In the genomic region with DNA sequence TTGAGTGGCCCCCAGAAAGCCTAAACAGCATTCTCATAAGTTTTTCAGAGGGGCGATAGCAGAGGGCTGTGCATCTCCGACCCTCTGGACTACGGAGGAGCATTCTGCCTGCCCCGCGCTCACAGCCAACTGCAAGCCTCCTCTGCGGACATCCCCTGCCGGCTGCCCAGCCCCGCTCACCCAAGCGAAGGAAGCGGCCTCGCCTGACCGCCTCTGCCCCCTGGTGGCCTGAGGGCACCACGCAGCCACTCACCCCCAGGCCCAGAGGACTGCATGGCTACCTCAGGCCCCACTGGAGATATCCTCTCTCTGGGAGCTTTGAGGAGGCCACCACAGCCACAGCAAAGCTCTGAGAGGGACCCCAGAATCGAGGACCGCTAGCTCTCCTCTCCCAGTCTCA, we compare ENCODE assay signal across 8 mouse cellular contexts. TPM values are rescaled to one million over a fixed set of nuclear protein-coding genes. Genes with fewer than 3 reads are reported as not detected.
DNase-seq lines count a peak whose midpoint lies in the region; ATAC-seq lines count a peak whose summit lies in the region.

No protein-coding gene starts in this region.

- no peak overlapping the region for H3K27ac ChIP-seq in intestine, embryonic 15.5 days
- no peak overlapping the region for H3K27ac ChIP-seq in limb, embryonic 12.5 days
- peak overlapping the region; percentile 79 for H3K27ac ChIP-seq in midbrain, embryonic 13.5 days

- H3K4me3 ChIP-seq in intestine, embryonic 15.5 days (replicated peaks): no peak overlapping the region
- H3K4me3 ChIP-seq in limb, embryonic 12.5 days (replicated peaks): no peak overlapping the region
- H3K4me3 ChIP-seq in midbrain, embryonic 13.5 days (replicated peaks): no peak overlapping the region

- no peaks in the 10 kb centered on the region for H3K9me3 ChIP-seq in intestine, embryonic 15.5 days
- H3K9me3 ChIP-seq in limb, embryonic 12.5 days: no peaks in the 10 kb centered on the region
- H3K9me3 ChIP-seq in midbrain, embryonic 13.5 days: no peaks in the 10 kb centered on the region

- ATAC-seq in granulocyte monocyte progenitor cell, adult 5-6 weeks (replicated peaks; ENCODE audit: poor library complexity, severe bottlenecking): peak; percentile 80
- ATAC-seq in intestine, embryonic 15.5 days: peak; percentile 69
- 0 out of 2 replicates have a peak, but pooled peaks have one; percentile 40 for ATAC-seq in limb, embryonic 12.5 days (ENCODE audit: insufficient number of reproducible peaks, insufficient read depth, low FRiP score, low TSS enrichment, low read depth)
- peak; percentile 81 for ATAC-seq in midbrain, embryonic 13.5 days
- ATAC-seq in erythroid progenitor cell, adult 5-6 weeks (replicated peaks; ENCODE audit: low FRiP score, poor library complexity, severe bottlenecking): no peak

- no peak overlapping the region for H3K9ac ChIP-seq in intestine, embryonic 15.5 days
- peak overlapping the region; percentile 24; the same call in 1 of the 2 replicates for H3K9ac ChIP-seq in limb, embryonic 12.5 days (replicated peaks)
- H3K9ac ChIP-seq in midbrain, embryonic 13.5 days (replicated peaks): peak overlapping the region; percentile 34

- 0 out of 2 replicates have a peak overlapping the region, but pooled peaks have one; percentile 34 for H3K4me2 ChIP-seq in intestine, embryonic 15.5 days (replicated peaks)
- H3K4me2 ChIP-seq in limb, embryonic 12.5 days: peak overlapping the region; percentile 39
- peak overlapping the region; percentile 32 for H3K4me2 ChIP-seq in midbrain, embryonic 13.5 days (replicated peaks)

- peaks cover 4% of the 10 kb centered on the region; the same call in 1 of the 2 replicates for H3K27me3 ChIP-seq in intestine, embryonic 15.5 days (replicated peaks)
- H3K27me3 ChIP-seq in limb, embryonic 12.5 days: peaks cover 19% of the 10 kb centered on the region
- H3K27me3 ChIP-seq in midbrain, embryonic 13.5 days: peaks cover 6% of the 10 kb centered on the region; the same call in 1 of the 2 replicates

- 5% methylated on average over 15 of the region's 15 CpGs for WGBS in intestine, embryonic 15.5 days
- WGBS in limb, embryonic 12.5 days: 4% methylated on average over 15 of the region's 15 CpGs
- 4% methylated on average over 15 of the region's 15 CpGs for WGBS in midbrain, embryonic 13.5 days

- peaks cover 32% of the 10 kb centered on the region for H3K4me1 ChIP-seq in intestine, embryonic 15.5 days (replicated peaks)
- peaks cover 23% of the 10 kb centered on the region for H3K4me1 ChIP-seq in limb, embryonic 12.5 days (replicated peaks)
- peaks cover 44% of the 10 kb centered on the region for H3K4me1 ChIP-seq in midbrain, embryonic 13.5 days (replicated peaks)

- no peaks in the 10 kb centered on the region for H3K36me3 ChIP-seq in intestine, embryonic 15.5 days
- H3K36me3 ChIP-seq in limb, embryonic 12.5 days: no peaks in the 10 kb centered on the region
- no peaks in the 10 kb centered on the region for H3K36me3 ChIP-seq in midbrain, embryonic 13.5 days

- DNase-seq in adrenal gland, postnatal 14 days: peak; percentile 92
- DNase-seq in embryo, embryonic 11 days: peak; percentile 89
- peak; percentile 28 to 75 for DNase-seq in spleen, postnatal 10 days (ENCODE audit: low spot score in 2 of 2)

RNA-seq across cellular contexts. Expression of a gene that starts 58.8 kb away (rescaled TPM):
- total RNA-seq in adrenal gland, postnatal 14 days (2021): 494 and 529 TPM in 2 replicates
- total RNA-seq in granulocyte monocyte progenitor cell, adult 5-6 weeks (2014; fragmentation: Nextera tagmentation): not detected in 2 replicates
- not detected in 2 replicates for total RNA-seq in granulocyte monocyte progenitor cell, adult 5-6 weeks (2017)
- polyA plus RNA-seq in intestine, embryonic 15.5 days (2015; fragmentation: Nextera tagmentation; extraction: Ambion mirVana): 364 and 395 TPM in 2 replicates
- polyA plus RNA-seq in limb, embryonic 12.5 days (2016; fragmentation: Nextera tagmentation; extraction: Ambion mirVana): 120 and 148 TPM in 2 replicates
- 117 and 118 TPM in 2 replicates for polyA plus RNA-seq in midbrain, embryonic 13.5 days (2015; fragmentation: Nextera tagmentation; extraction: Ambion mirVana)
- not detected in 2 replicates for total RNA-seq in erythroid progenitor cell, adult 5-6 weeks (2015; ENCODE audit: low replicate concordance)
- total RNA-seq in erythroid progenitor cell, adult 5-6 weeks (2017; ENCODE audit: low replicate concordance): not detected in 2 replicates

Comparison
In these comparisons a context has a peak if more than half of its experiments do, and no peak if none do; other contexts are left out.
1. RNA of a gene that starts 58.8 kb away (total RNA-seq): 494 to 529 TPM in adrenal gland, postnatal 14 days; not detected in granulocyte monocyte progenitor cell, adult 5-6 weeks and not detected in erythroid progenitor cell, adult 5-6 weeks; every median in the first group is over 100 times any median in the second.
2. Peak in every context shown above with its lines, with median percentiles within 50 percentile points of each other: DNase-seq and H3K4me2 ChIP-seq.